Mouse (Mus musculus): ENCODE results near the gene E330009J07Rik. TPM values are rescaled to one million over a fixed set of nuclear protein-coding genes. Genes with fewer than 3 reads are reported as not detected.

The E330009J07Rik gene
- total RNA-seq, 1 experiment from 2014 or later: 6.6 TPM

Other genes with a start within 250 kb of the E330009J07Rik start
- gene Agk, start 111.0 kb downstream of the E330009J07Rik start, total RNA-seq (2017): 44.6 and 56.2 TPM in 2 replicates
- not detected in 2 replicates for gene Wee2, start 3.0 kb upstream of the E330009J07Rik start, total RNA-seq (2017)
- gene Ssbp1, start 35.2 kb upstream of the E330009J07Rik start, total RNA-seq (2017): 133 and 134 TPM in 2 replicates
- gene Tas2r137, start 55.1 kb upstream of the E330009J07Rik start, total RNA-seq (2017): not detected in 2 replicates
- gene Tas2r108, start 57.4 kb upstream of the E330009J07Rik start, total RNA-seq (2017): not detected in 2 replicates
- gene Prss37, start 83.4 kb upstream of the E330009J07Rik start, total RNA-seq (2017): not detected in 2 replicates
- gene Olfr461, start 118.9 kb upstream of the E330009J07Rik start, total RNA-seq (2017): not detected in 2 replicates
- not detected in 2 replicates for gene Olfr460, start 133.4 kb upstream of the E330009J07Rik start, total RNA-seq (2017)
- 4.2 and 6.4 TPM in 2 replicates for gene Clec5a, start 149.7 kb upstream of the E330009J07Rik start, total RNA-seq (2017)
- not detected in 2 replicates for gene Tas2r138, start 177.2 kb upstream of the E330009J07Rik start, total RNA-seq (2017)
- 0.14 and 1.1 TPM in 2 replicates for gene Mgam, start 192.7 kb upstream of the E330009J07Rik start, total RNA-seq (2017)

All from common myeloid progenitor, adult 5-6 weeks (primary cell).